Mouse (Mus musculus) olfactory bulb, adult 2 months (tissue): ENCODE results near the gene Scgb1b17. TPM values are rescaled to one million over a fixed set of nuclear protein-coding genes. Genes with fewer than 3 reads are reported as not detected.
"Not testable (repeated sequence)": the region's sequence is repeated elsewhere in the genome, so short reads cannot be mapped to it uniquely, and the experiment has no call there.

ENCODE experiments used
- H3K27ac ChIP-seq: fragments of 200-500 bp; 2 replicates; pipeline ENCODE4 v1.5.1; 2012; ENCODE audit warnings: low read depth, low read length; ENCODE audit not compliant: insufficient read depth
- H3K4me1 ChIP-seq: fragments of 200-500 bp; 2 replicates; pipeline ENCODE4 v1.6.1; 2012; ENCODE audit warnings: low read length; ENCODE audit not compliant: control insufficient read depth, insufficient read depth
- H3K4me3 ChIP-seq: fragments of 200-500 bp; 2 replicates; pipeline ENCODE4 v1.5.1; 2012; ENCODE audit warnings: mild to moderate bottlenecking, low read depth, low read length, moderate library complexity; ENCODE audit not compliant: insufficient read depth
- polyA plus RNA-seq: library from polyadenylated mRNA; stranded (reverse); fragments of >200 nt; gene quantifications from 2 replicates; pipeline ENCODE4 v1.2.4, GENCODE M21; 2012; ENCODE audit warnings: low replicate concordance; ENCODE audit not compliant: missing spikeins, insufficient read depth, insufficient read length

Scgb1b17 gene
- polyA plus RNA-seq = not detected in 2 replicates

GRCm38 (mm10) chr7:33063149-33063548 lies at the start of gene Scgb1b17:
Gene Scgb1b17 (plus strand): TSS chr7:33063449.
- H3K27ac ChIP-seq, H3K4me1 ChIP-seq, H3K4me3 ChIP-seq: not testable (repeated sequence)

- H3K27ac ChIP-seq, H3K4me3 ChIP-seq, H3K4me1 ChIP-seq: not testable (repeated sequence)
Measured at GRCm38 (mm10) chr7:33056461-33056860, 6.8 kb upstream of the Scgb1b17 start, which contains the start of gene Scgb2b17. Gene Scgb2b17 (minus strand): TSS chr7:33056561.

Other genes with a start within 250 kb of the Scgb1b17 start
- not detected in 2 replicates for gene Scgb2b15, start 233.8 kb upstream of the Scgb1b17 start, polyA plus RNA-seq
- not detected in 2 replicates for gene Scgb1b15, start 226.9 kb upstream of the Scgb1b17 start, polyA plus RNA-seq
- gene Scgb2b17, start 6.9 kb upstream of the Scgb1b17 start, polyA plus RNA-seq = not detected in 2 replicates
- not detected in 2 replicates for gene Scgb2b18, start 110.4 kb downstream of the Scgb1b17 start, polyA plus RNA-seq
- not detected in 2 replicates for gene Scgb1b18, start 122.1 kb downstream of the Scgb1b17 start, polyA plus RNA-seq
- not detected in 2 replicates for gene Scgb2b19, start 216.9 kb downstream of the Scgb1b17 start, polyA plus RNA-seq
- not detected in 2 replicates for gene Scgb1b19, start 223.8 kb downstream of the Scgb1b17 start, polyA plus RNA-seq